Mouse (Mus musculus): Measurements from ENCODE around the gene Nmu. TPM values are rescaled to one million over a fixed set of nuclear protein-coding genes. Genes with fewer than 3 reads are reported as not detected.

Nmu gene
- polyA plus RNA-seq, 1 experiment from 2014 or later, result not detected

- Histone ChIP-seq H3K4me1 (replicated peaks; ENCODE audit: insufficient read depth, low read length) (no peaks in the 10 kb centered on the region), H3K4me3 (replicated peaks; ENCODE audit: low read depth, low read length) (no peak overlapping the region), H3K27ac (no peak overlapping the region), H3K9me3 (replicated peaks; ENCODE audit: low read length) (no peaks in the 10 kb centered on the region), H3K4me2 (ENCODE audit: low read length) (no peak overlapping the region), H3K27me3 (ENCODE audit: insufficient read depth, low read length) (no peaks in the 10 kb centered on the region), H3K9ac (ENCODE audit: low read depth, low read length) (no peak overlapping the region), H3K36me3 (ENCODE audit: insufficient read depth, low read length) (no peaks in the 10 kb centered on the region)
- 42% methylated on average over 7 of the region's 7 CpGs for WGBS
- DNase-seq (ENCODE audit: low spot score) (no peak), ATAC-seq (replicated peaks; ENCODE audit: low FRiP score, low read depth) (no peak)
- no peak for TF ChIP-seq CTCF (IDR thresholded peaks at IDR 0.05; ENCODE audit: low read depth)
Observed at GRCm38 (mm10) chr5:76351953-76352611, 11.5 kb downstream of the Nmu start.

- no peak for TF ChIP-seq CTCF (IDR thresholded peaks at IDR 0.05; ENCODE audit: low read depth)
- Histone ChIP-seq H3K4me3 (replicated peaks; ENCODE audit: low read depth, low read length) (no peak overlapping the region), H3K4me2 (ENCODE audit: low read length) (no peak overlapping the region), H3K9ac (ENCODE audit: low read depth, low read length) (no peak overlapping the region), H3K36me3 (ENCODE audit: insufficient read depth, low read length) (no peaks in the 10 kb centered on the region), H3K4me1 (replicated peaks; ENCODE audit: insufficient read depth, low read length) (no peaks in the 10 kb centered on the region), H3K9me3 (replicated peaks; ENCODE audit: low read length) (no peaks in the 10 kb centered on the region), H3K27ac (no peak overlapping the region), H3K27me3 (ENCODE audit: insufficient read depth, low read length) (no peaks in the 10 kb centered on the region)
- 79% methylated on average over 5 of the region's 5 CpGs for WGBS
- no peak for ATAC-seq (replicated peaks; ENCODE audit: low FRiP score, low read depth)
- DNase-seq (ENCODE audit: low spot score), result no peak
Observed at GRCm38 (mm10) chr5:76351537-76351936, 12.1 kb downstream of the Nmu start.

- Histone ChIP-seq H3K27ac (no peak overlapping the region), H3K36me3 (ENCODE audit: insufficient read depth, low read length) (no peaks in the 10 kb centered on the region), H3K4me1 (replicated peaks; ENCODE audit: insufficient read depth, low read length) (no peaks in the 10 kb centered on the region), H3K4me3 (replicated peaks; ENCODE audit: low read depth, low read length) (no peak overlapping the region), H3K27me3 (ENCODE audit: insufficient read depth, low read length) (no peaks in the 10 kb centered on the region), H3K4me2 (ENCODE audit: low read length) (no peak overlapping the region), H3K9me3 (replicated peaks; ENCODE audit: low read length) (no peaks in the 10 kb centered on the region), H3K9ac (ENCODE audit: low read depth, low read length) (no peak overlapping the region)
- DNase-seq (ENCODE audit: low spot score) (no peak), ATAC-seq (replicated peaks; ENCODE audit: low FRiP score, low read depth) (no peak)
- 47% methylated on average over 2 of the region's 2 CpGs for whole genome bisulfite sequencing
- no peak for TF ChIP-seq CTCF (IDR thresholded peaks at IDR 0.05; ENCODE audit: low read depth)
Observed at GRCm38 (mm10) chr5:76346137-76346536, 17.5 kb downstream of the Nmu start.

GRCm38 (mm10) chr5:76340931-76341330, 22.7 kb downstream of the Nmu start:
- no peak for ATAC-seq (replicated peaks; ENCODE audit: low FRiP score, low read depth)
- WGBS, result 32% methylated on average over 2 of the region's 2 CpGs
- no peak for DNase-seq (ENCODE audit: low spot score)

GRCm38 (mm10) chr5:76337100-76337499, 26.5 kb downstream of the Nmu start:
- no peak for ATAC-seq (replicated peaks; ENCODE audit: low FRiP score, low read depth)
- Histone ChIP-seq H3K27ac (no peak overlapping the region), H3K4me1 (replicated peaks; ENCODE audit: insufficient read depth, low read length) (no peaks in the 10 kb centered on the region), H3K27me3 (ENCODE audit: insufficient read depth, low read length) (no peaks in the 10 kb centered on the region), H3K36me3 (ENCODE audit: insufficient read depth, low read length) (no peaks in the 10 kb centered on the region), H3K9ac (ENCODE audit: low read depth, low read length) (no peak overlapping the region), H3K4me2 (ENCODE audit: low read length) (no peak overlapping the region), H3K9me3 (replicated peaks; ENCODE audit: low read length) (no peaks in the 10 kb centered on the region), H3K4me3 (replicated peaks; ENCODE audit: low read depth, low read length) (no peak overlapping the region)
- DNase-seq (ENCODE audit: low spot score), result no peak
- 86% methylated on average over 8 of the region's 8 CpGs for WGBS
- TF ChIP-seq CTCF (IDR thresholded peaks at IDR 0.05; ENCODE audit: low read depth), result no peak

More at GRCm38 (mm10) chr5:76340931-76341330, 22.7 kb downstream of the Nmu start:
- Histone ChIP-seq H3K9me3 (replicated peaks; ENCODE audit: low read length) (no peaks in the 10 kb centered on the region), H3K9ac (ENCODE audit: low read depth, low read length) (no peak overlapping the region), H3K4me3 (replicated peaks; ENCODE audit: low read depth, low read length) (no peak overlapping the region), H3K36me3 (ENCODE audit: insufficient read depth, low read length) (no peaks in the 10 kb centered on the region), H3K4me1 (replicated peaks; ENCODE audit: insufficient read depth, low read length) (no peaks in the 10 kb centered on the region), H3K27me3 (ENCODE audit: insufficient read depth, low read length) (no peaks in the 10 kb centered on the region), H3K27ac (no peak overlapping the region), H3K4me2 (ENCODE audit: low read length) (no peak overlapping the region)
- TF ChIP-seq CTCF (IDR thresholded peaks at IDR 0.05; ENCODE audit: low read depth), result no peak

- no peak for DNase-seq (ENCODE audit: low spot score)
- no peak for ATAC-seq (replicated peaks; ENCODE audit: low FRiP score, low read depth)
- H3K4me2 ChIP-seq (ENCODE audit: low read length), result no peak overlapping the region
- no peaks in the 10 kb centered on the region for H3K36me3 ChIP-seq (ENCODE audit: insufficient read depth, low read length)
- TF ChIP-seq CTCF (IDR thresholded peaks at IDR 0.05; ENCODE audit: low read depth), result no peak
- no peak overlapping the region for H3K9ac ChIP-seq (ENCODE audit: low read depth, low read length)
- H3K9me3 ChIP-seq (replicated peaks; ENCODE audit: low read length), result no peaks in the 10 kb centered on the region
- no peaks in the 10 kb centered on the region for H3K4me1 ChIP-seq (replicated peaks; ENCODE audit: insufficient read depth, low read length)
- no peaks in the 10 kb centered on the region for H3K27me3 ChIP-seq (ENCODE audit: insufficient read depth, low read length)
- 83% methylated on average over 4 of the region's 4 CpGs for WGBS
- H3K4me3 ChIP-seq (replicated peaks; ENCODE audit: low read depth, low read length), result no peak overlapping the region
- H3K27ac ChIP-seq, result no peak overlapping the region
Observed at GRCm38 (mm10) chr5:76333833-76334232, 29.8 kb downstream of the Nmu start.

GRCm38 (mm10) chr5:76330953-76331352, 32.6 kb downstream of the Nmu start, which contains the start of gene Pdcl2:
Gene Pdcl2 (minus strand): TSS chr5:76331156.
- Histone ChIP-seq H3K36me3 (ENCODE audit: insufficient read depth, low read length) (no peaks in the 10 kb centered on the region), H3K27ac (no peak within 1 kb of the TSS), H3K4me2 (ENCODE audit: low read length) (no peak within 1 kb of the TSS), H3K9ac (ENCODE audit: low read depth, low read length) (no peak within 1 kb of the TSS), H3K4me1 (replicated peaks; ENCODE audit: insufficient read depth, low read length) (no peaks in the 10 kb centered on the region), H3K4me3 (replicated peaks; ENCODE audit: low read depth, low read length) (no peak within 1 kb of the TSS), H3K9me3 (replicated peaks; ENCODE audit: low read length) (no peaks in the 10 kb centered on the region), H3K27me3 (ENCODE audit: insufficient read depth, low read length) (no peaks in the 10 kb centered on the region)
- WGBS, result 94% methylated on average over 7 of the region's 7 CpGs
- ATAC-seq (replicated peaks; ENCODE audit: low FRiP score, low read depth) (no peak), DNase-seq (ENCODE audit: low spot score) (no peak)
- no peak for TF ChIP-seq CTCF (IDR thresholded peaks at IDR 0.05; ENCODE audit: low read depth)

Measured in kidney, postnatal 0 days (tissue).